Mouse (Mus musculus): ENCODE data around the gene Poc1b.

- TF ChIP-seq GATA1 (IDR thresholded peaks at IDR 0.05; ENCODE audit: low read length) (no peak), TAL1 (IDR thresholded peaks at IDR 0.05; ENCODE audit: low read length) (no peak)
These were observed 59.0 kb downstream of the Poc1b start for GRCm38 (mm10) chr10:99165751-99166282.
